Mouse (Mus musculus) neural tube, embryonic 12.5 days (tissue): ENCODE measurements around the gene Uba1y. TPM values are rescaled to one million over a fixed set of nuclear protein-coding genes. Genes with fewer than 3 reads are reported as not detected.
A peak's percentile ranks its signal among the peaks of the same experiment; 100 is the strongest.
"Not testable (repeated sequence)": the region's sequence is repeated elsewhere in the genome, so short reads cannot be mapped to it uniquely, and the experiment has no call there.

Source experiments
- ATAC-seq: fragments of 200-750 bp; cut with Nextera tagmentation; 2 replicates; pipeline ENCODE4 v1.8.0; 2017; ENCODE audit warnings: low read depth, mild to moderate bottlenecking, moderate TSS enrichment, moderate library complexity; ENCODE audit not compliant: low FRiP score
- H3K27ac ChIP-seq: fragments of 300-500 bp; sonication (generic); 2 replicates; pipeline ENCODE4 v1.5.1; 2016
- H3K27me3 ChIP-seq: fragments of 300-500 bp; sonication (generic); replicated peaks from 2 replicates; pipeline ENCODE4 v1.6.1; 2016; ENCODE audit warnings: mild to moderate bottlenecking
- H3K36me3 ChIP-seq: fragments of 300-500 bp; sonication (generic); 2 replicates; pipeline ENCODE4 v1.6.1; 2016; ENCODE audit warnings: mild to moderate bottlenecking
- H3K4me1 ChIP-seq: fragments of 300-500 bp; sonication (generic); 2 replicates; pipeline ENCODE4 v1.6.1; 2016
- H3K4me2 ChIP-seq: fragments of 300-500 bp; sonication (generic); replicated peaks from 2 replicates; pipeline ENCODE4 v1.6.1; 2016; ENCODE audit warnings: mild to moderate bottlenecking
- H3K4me3 ChIP-seq: fragments of 300-500 bp; sonication (generic); 2 replicates; pipeline ENCODE4 v1.5.1; 2016
- H3K9ac ChIP-seq: fragments of 300-500 bp; sonication (generic); 2 replicates; pipeline ENCODE4 v1.6.1; 2016; ENCODE audit warnings: mild to moderate bottlenecking
- H3K9me3 ChIP-seq: fragments of 300-500 bp; sonication (generic); 2 replicates; pipeline ENCODE4 v1.6.1; 2016; ENCODE audit warnings: mild to moderate bottlenecking
- WGBS: fragments of 180-500 bp; shearing (Covaris S2); methylation state at CpG from one replicate; pipeline ENCODE4 v1.1.7; 2016; 5-methylcytosine and 5-hydroxymethylcytosine counted together
- polyA plus RNA-seq: library from polyadenylated mRNA; unstranded; fragments of >200 nt; fragmentation: Nextera tagmentation; extraction: Ambion mirVana; gene quantifications from 2 replicates; pipeline ENCODE4 v1.2.1, GENCODE M21; 2016

The Uba1y gene
- 0.05 and 0.06 TPM in 2 replicates for polyA plus RNA-seq

DNA sequence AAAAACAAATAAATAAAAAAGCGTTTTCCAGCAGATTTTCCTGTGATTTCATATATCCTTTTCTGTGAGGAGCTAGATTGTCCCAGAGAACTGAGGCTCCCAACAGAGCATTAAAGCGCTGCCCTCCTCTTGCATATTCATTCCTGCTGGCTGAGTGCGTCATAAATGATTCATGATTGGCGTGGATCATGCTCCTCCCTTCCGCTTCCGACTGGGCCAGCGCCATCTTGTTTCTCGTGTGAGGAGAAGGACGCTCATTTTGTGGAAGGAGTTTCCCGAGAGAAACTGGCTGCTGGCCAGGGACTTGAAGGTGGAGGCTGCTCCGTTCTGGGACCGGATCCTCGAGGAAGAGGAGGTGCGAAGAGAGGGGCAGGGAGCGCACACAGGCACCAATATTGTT, at the start of gene Uba1y:
Gene Uba1y, plus strand, starts transcription at position 254 of the 400 bp plus-strand sequence.
- H3K4me3 ChIP-seq = no peak within 1 kb of the TSS
- no peak within 1 kb of the TSS for H3K4me2 ChIP-seq
- H3K9ac ChIP-seq = no peak within 1 kb of the TSS
- ATAC-seq = no peak
- H3K9me3 ChIP-seq = no peaks in the 10 kb centered on the region
- 92% methylated on average over 12 of the region's 15 CpGs for WGBS
- H3K27me3 ChIP-seq = no peaks in the 10 kb centered on the region
- no peaks in the 10 kb centered on the region for H3K36me3 ChIP-seq
- no peaks in the 10 kb centered on the region for H3K4me1 ChIP-seq
- H3K27ac ChIP-seq = no peak within 1 kb of the TSS

DNA sequence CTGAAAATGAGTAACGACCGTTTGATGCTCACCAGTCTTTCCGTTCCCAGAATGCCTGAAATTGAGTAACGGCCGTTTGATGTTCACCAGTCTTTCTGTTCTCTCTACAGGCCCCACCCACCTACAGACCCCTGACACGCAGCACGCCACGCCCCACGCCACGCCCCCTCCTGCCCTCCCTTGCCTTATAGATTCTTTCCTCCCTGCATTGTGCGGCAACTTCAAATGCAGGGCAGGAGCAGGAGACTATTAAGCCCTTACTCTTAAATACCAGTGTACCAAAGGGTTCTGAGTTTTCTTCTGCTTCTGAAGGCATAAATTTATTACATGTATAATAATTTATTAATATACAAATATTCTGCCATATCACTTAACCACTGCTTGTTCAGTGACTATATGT, 21.1 kb upstream of the Uba1y start, which contains the start of gene Zfy1:
Gene Zfy1, minus strand, starts transcription at position 101 of the 400 bp plus-strand sequence.
- not testable (repeated sequence) for H3K4me2 ChIP-seq, ATAC-seq, H3K27ac ChIP-seq, H3K9ac ChIP-seq, H3K4me1 ChIP-seq, H3K9me3 ChIP-seq, H3K27me3 ChIP-seq, H3K4me3 ChIP-seq, H3K36me3 ChIP-seq
- whole genome bisulfite sequencing = no CpG with 5 or more reads among the region's 11 CpGs

DNA sequence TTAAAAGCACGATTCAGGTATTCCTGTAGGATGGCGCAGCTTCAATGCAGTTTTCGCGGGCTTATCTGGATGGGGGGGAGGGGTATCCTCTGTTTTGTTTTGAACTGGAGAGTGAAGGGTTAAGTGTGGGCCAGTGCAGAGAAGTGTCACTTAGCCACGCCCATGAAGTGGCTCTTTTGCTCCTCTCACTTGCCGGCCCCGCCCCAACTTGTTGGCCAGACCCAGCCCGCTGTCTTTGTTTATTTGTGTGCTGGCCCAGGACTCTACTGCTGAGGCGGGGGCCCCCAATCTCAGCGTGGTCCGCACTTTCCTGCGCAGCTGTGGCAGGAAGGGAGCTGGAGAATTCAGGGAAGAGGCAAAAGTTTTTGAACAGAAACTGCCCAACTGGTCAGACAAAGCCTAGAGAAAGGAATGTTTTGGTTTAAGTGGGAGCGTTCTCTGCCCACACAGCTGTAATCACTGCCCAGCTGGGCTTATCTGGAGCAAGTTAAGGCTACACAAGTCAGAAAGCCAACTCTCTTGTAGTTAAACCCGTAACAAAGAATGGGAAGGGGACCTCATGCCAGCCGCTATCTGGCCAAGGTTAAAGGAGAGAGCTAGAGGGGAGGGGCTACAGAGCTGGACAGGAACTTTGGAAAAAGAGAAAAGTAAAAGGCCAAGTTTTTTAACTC, 9.3 kb upstream of the Uba1y start:
- Histone ChIP-seq H3K4me1 (no peaks in the 10 kb centered on the region), H3K27ac (no peak overlapping the region), H3K4me3 (no peak overlapping the region), H3K27me3 (no peaks in the 10 kb centered on the region), H3K36me3 (no peaks in the 10 kb centered on the region), H3K9ac (no peak overlapping the region), H3K4me2 (peak overlapping the region; percentile 36), H3K9me3 (no peaks in the 10 kb centered on the region)
- ATAC-seq = peak; percentile 92
- 1% methylated on average over 15 of the region's 15 CpGs for WGBS

DNA sequence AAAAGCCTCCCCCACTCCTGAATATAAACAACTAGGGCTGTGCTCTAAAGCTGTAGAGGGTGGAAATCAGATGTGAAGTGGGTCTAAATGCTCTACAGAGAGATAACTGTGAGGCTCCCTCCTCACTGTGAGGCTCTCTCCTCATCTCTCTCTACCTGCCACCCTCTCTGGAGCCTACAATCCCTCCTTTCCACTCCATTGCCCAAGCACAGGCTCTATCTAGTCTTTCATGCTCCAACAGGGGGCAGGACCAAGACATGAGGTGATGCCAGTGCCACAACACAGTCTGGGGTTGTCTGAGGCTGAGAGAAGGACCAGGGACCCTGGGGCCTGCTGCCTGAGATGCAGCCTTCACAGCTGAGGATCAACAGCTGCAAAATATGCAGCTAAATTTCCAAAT, 54.0 kb downstream of the Uba1y start:
- Histone ChIP-seq H3K9ac (no peak overlapping the region), H3K36me3 (no peaks in the 10 kb centered on the region), H3K27ac (no peak overlapping the region), H3K4me2 (no peak overlapping the region), H3K9me3 (no peaks in the 10 kb centered on the region), H3K4me1 (no peaks in the 10 kb centered on the region), H3K27me3 (no peaks in the 10 kb centered on the region), H3K4me3 (no peak overlapping the region)
- ATAC-seq = peak; percentile 72

DNA sequence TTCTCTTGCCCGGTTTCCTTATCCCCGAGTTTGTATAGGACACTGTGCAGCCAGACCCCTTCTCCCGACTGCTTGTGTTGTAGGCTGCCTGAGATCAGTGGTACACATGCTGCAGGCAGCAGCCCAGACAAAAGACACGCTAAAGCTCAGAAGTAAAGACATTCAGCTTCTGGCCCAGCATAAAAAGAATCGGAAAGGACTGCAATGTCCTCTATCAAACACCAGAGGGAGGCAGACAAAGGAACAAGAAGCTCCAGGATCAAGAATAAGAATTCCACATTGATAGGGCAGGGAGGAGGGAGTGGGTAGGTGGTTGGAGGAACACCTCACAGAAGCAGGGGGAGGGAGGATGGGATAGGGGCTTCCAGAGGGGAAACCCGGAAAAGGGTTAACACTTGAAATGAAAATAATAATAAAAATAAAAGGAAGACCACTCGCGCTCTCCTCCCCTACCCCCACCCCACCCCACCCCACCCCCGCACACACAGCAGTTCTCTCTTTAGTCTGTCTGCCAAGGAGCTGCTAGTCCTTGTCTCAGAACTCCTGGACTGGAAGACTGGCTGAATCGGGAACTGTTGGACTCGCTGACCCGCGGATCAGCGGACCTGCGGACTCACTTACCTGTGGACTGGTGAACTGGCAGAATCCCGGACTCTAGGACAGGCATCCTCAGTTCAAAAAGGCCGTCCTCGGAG, 54.6 kb downstream of the Uba1y start:
- 46% methylated on average over 10 of the region's 18 CpGs for WGBS
- H3K4me1 ChIP-seq = no peaks in the 10 kb centered on the region

More for the DNA sequence above, 54.6 kb downstream of the Uba1y start:
- Histone ChIP-seq H3K27me3 (no peaks in the 10 kb centered on the region), H3K4me2 (no peak overlapping the region), H3K27ac (no peak overlapping the region), H3K4me3 (no peak overlapping the region), H3K9ac (no peak overlapping the region), H3K36me3 (no peaks in the 10 kb centered on the region), H3K9me3 (no peaks in the 10 kb centered on the region)
- peak; percentile 82 for ATAC-seq

Other genes starting within 250 kb of the Uba1y start
- not detected in 2 replicates for gene Zfy1, start 21.2 kb upstream of the Uba1y start, polyA plus RNA-seq
- 11.4 and 11.5 TPM in 2 replicates for gene Kdm5d, start 79.1 kb downstream of the Uba1y start, polyA plus RNA-seq
- 31.3 and 37.1 TPM in 2 replicates for gene Eif2s3y, start 191.9 kb downstream of the Uba1y start, polyA plus RNA-seq